Mouse (Mus musculus): ENCODE measurements around the gene Ddx39b.

- no peak for TF ChIP-seq CTCF (conservative IDR thresholded peaks at IDR 0.05; ENCODE audit: insufficient read depth, insufficient read length, low read depth, low read length)
- TF ChIP-seq POLR2A (IDR thresholded peaks at IDR 0.05; ENCODE audit: low read depth, low read length): no peak
Observed at GRCm38 (mm10) chr17:35278049-35278448, 36.5 kb downstream of the Ddx39b start.
